11 mouse cellular contexts compared by ENCODE assay signal in genomic region chr6:72100939-72101338, GRCm38 (mm10). TPM values are rescaled to one million over a fixed set of nuclear protein-coding genes. Genes with fewer than 3 reads are reported as not detected.
DNase-seq lines count a peak whose midpoint lies in the region; ATAC-seq and TF ChIP-seq lines count a peak whose summit lies in the region.
"Had no signal": no experiment of that assay in that cellular context is flagged by ENCODE, and none has a peak within 500 bp of the region (broad histone marks: within the 10 kb centered on the region; RNA-seq: fewer than 3 reads in every experiment).

No protein-coding gene starts in this region.

- DNase-seq in hindbrain, embryonic 10.5 days (ENCODE audit: low spot score): no peak
- DNase-seq in hindbrain, embryonic 14.5 days (ENCODE audit: low spot score): no peak
- DNase-seq in spleen, adult 2 months (ENCODE audit: low read depth in 1 of 2, low spot score in 2 of 2): no peak
- DNase-seq in spleen, postnatal 36 days (ENCODE audit: low spot score in 2 of 2): no peak
- DNase-seq in liver, embryonic 13.5 days: no peak
- DNase-seq in thymus, postnatal 36 days: no peak
- no peak for DNase-seq in left cerebral cortex, adult 11 months (ENCODE audit: low spot score)
- DNase-seq: cerebellum, adult 11-12 months; kidney, adult 2 months; layer of hippocampus, postnatal 36 days; thymus, adult 2 months had no signal

- H3K4me3 ChIP-seq in hindbrain, embryonic 10.5 days: no peak overlapping the region
- H3K4me3 ChIP-seq in hindbrain, embryonic 14.5 days (replicated peaks; ENCODE audit: low read length): no peak overlapping the region
- no peak overlapping the region for H3K4me3 ChIP-seq in spleen, adult 2 months (ENCODE audit: extremely low read depth, insufficient read depth, insufficient read length)
- peak overlapping the region; percentile 97 for H3K4me3 ChIP-seq in liver, embryonic 13.5 days (replicated peaks)

- TF ChIP-seq POLR2A in spleen, adult 2 months (IDR thresholded peaks at IDR 0.05; ENCODE audit: low read depth, low read length): no peak

- H3K4me2 ChIP-seq in hindbrain, embryonic 14.5 days (replicated peaks): no peak overlapping the region
- peak overlapping the region; percentile 82 for H3K4me2 ChIP-seq in liver, embryonic 13.5 days

- H3K4me1 ChIP-seq in hindbrain, embryonic 10.5 days (replicated peaks): peaks cover 55% of the 10 kb centered on the region
- peaks cover 13% of the 10 kb centered on the region for H3K4me1 ChIP-seq in hindbrain, embryonic 14.5 days (replicated peaks; ENCODE audit: control insufficient read depth, insufficient read depth, low read length)
- peaks cover 7% of the 10 kb centered on the region for H3K4me1 ChIP-seq in spleen, adult 2 months (ENCODE audit: control insufficient read depth, insufficient read depth, insufficient read length)
- H3K4me1 ChIP-seq in liver, embryonic 13.5 days (replicated peaks): peaks cover 79% of the 10 kb centered on the region

- H3K9ac ChIP-seq in hindbrain, embryonic 14.5 days: no peak overlapping the region
- peak overlapping the region; percentile 99 for H3K9ac ChIP-seq in liver, embryonic 13.5 days

- no peaks in the 10 kb centered on the region for H3K9me3 ChIP-seq in hindbrain, embryonic 10.5 days
- H3K9me3 ChIP-seq in hindbrain, embryonic 14.5 days (ENCODE audit: control insufficient read depth, low read length): no peaks in the 10 kb centered on the region
- H3K9me3 ChIP-seq in liver, embryonic 13.5 days (replicated peaks): no peaks in the 10 kb centered on the region

- no peak for TF ChIP-seq CTCF in spleen, adult 2 months (IDR thresholded peaks at IDR 0.05; ENCODE audit: extremely low read depth, insufficient read depth, insufficient read length, insufficient replicate concordance)

- H3K27me3 ChIP-seq in hindbrain, embryonic 10.5 days (ENCODE audit: insufficient read depth, poor library complexity, severe bottlenecking): no peaks in the 10 kb centered on the region
- no peaks in the 10 kb centered on the region for H3K27me3 ChIP-seq in hindbrain, embryonic 14.5 days (ENCODE audit: control insufficient read depth, insufficient read depth, low read length)
- peaks cover 2% of the 10 kb centered on the region; the same call in 1 of the 2 replicates for H3K27me3 ChIP-seq in spleen, adult 2 months (ENCODE audit: control insufficient read depth, insufficient read depth, low read length)
- no peaks in the 10 kb centered on the region for H3K27me3 ChIP-seq in liver, embryonic 13.5 days

- H3K27ac ChIP-seq in hindbrain, embryonic 10.5 days: peak overlapping the region; percentile 64
- H3K27ac ChIP-seq in hindbrain, embryonic 14.5 days: no peak overlapping the region
- H3K27ac ChIP-seq in spleen, adult 2 months (ENCODE audit: insufficient read depth, low read length): peak overlapping the region; percentile 24; the same call in 1 of the 2 replicates
- H3K27ac ChIP-seq in liver, embryonic 13.5 days: peak overlapping the region; percentile 99

- no peak for ATAC-seq in hindbrain, embryonic 14.5 days (ENCODE audit: low FRiP score)
- ATAC-seq in liver, embryonic 13.5 days (ENCODE audit: low read depth): no peak

- WGBS in hindbrain, embryonic 10.5 days: 78% methylated on average over 8 of the region's 8 CpGs
- 85% methylated on average over 8 of the region's 8 CpGs for WGBS in hindbrain, embryonic 14.5 days
- WGBS in spleen, adult 2 months: 59% methylated on average over 8 of the region's 8 CpGs
- 34% methylated on average over 8 of the region's 8 CpGs for WGBS in liver, embryonic 13.5 days (ENCODE audit: insufficient replicate concordance)

- no peaks in the 10 kb centered on the region; the same call in 1 of the 2 replicates for H3K36me3 ChIP-seq in hindbrain, embryonic 10.5 days
- H3K36me3 ChIP-seq in hindbrain, embryonic 14.5 days (replicated peaks; ENCODE audit: control insufficient read depth, insufficient read depth): no peaks in the 10 kb centered on the region
- H3K36me3 ChIP-seq in spleen, adult 2 months (ENCODE audit: control insufficient read depth, insufficient read depth, low read length): no peaks in the 10 kb centered on the region
- peaks cover 18% of the 10 kb centered on the region for H3K36me3 ChIP-seq in liver, embryonic 13.5 days

RNA-seq across cellular contexts. Expression of gene St3gal5, which starts 3.5 kb away (rescaled TPM):
- polyA plus RNA-seq in hindbrain, embryonic 10.5 days (2016; fragmentation: Nextera tagmentation; extraction: Ambion mirVana): 41.6 and 43.0 TPM in 2 replicates
- 59.6 and 64.9 TPM in 2 replicates for polyA plus RNA-seq in hindbrain, embryonic 14.5 days (2014; fragmentation: Nextera tagmentation; extraction: Ambion mirVana)
- 43.1 and 48.1 TPM in 2 replicates for polyA plus RNA-seq in spleen, adult 2 months (2012; rRNA removed)
- polyA plus RNA-seq in liver, embryonic 13.5 days (2015; fragmentation: Nextera tagmentation; extraction: Ambion mirVana): 179 and 192 TPM in 2 replicates
